Mouse (Mus musculus) right cerebral cortex, postnatal 10 days (tissue): ENCODE data around the gene Shtn1.

ENCODE experiments used
- DNase-seq, 2 experiments: peaks; one replicate each; pipeline ENCODE4 v3.0.0; 2021; ENCODE audit warnings: low spot score in 2 of 2

Shtn1 gene

DNA sequence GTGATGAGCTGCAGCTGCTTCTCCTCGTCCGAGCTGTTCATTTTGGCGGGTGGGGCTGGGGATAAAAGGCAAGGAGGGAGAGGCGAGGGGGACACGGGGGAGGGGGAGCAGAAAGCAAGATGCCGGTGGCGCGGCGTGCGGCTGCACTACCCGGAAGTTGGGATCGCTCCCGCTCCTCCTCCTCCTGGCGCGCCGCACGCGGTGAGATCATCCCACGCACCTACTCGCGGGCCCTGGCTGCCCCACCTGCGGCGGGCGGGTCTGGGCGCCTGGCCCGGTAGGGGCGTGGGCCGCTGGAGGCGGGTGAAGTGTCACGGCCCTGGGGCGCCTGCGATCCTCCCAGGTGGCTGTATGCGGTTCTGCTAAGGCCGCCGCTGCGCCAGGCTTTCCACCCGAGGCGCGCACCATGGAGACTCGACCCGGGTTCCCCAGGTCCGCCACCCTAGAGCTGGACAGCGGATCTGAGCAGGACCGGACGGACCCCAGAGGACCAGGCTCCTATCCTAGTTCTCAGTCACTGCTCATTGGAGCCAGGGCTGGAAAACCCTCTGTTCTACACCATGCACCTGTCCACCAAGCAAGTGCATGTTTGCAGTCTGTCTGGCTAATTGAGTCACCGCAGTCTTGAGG lies at the start of gene Shtn1:
Gene Shtn1, minus strand, starts transcription at position 629 of the 630 bp plus-strand sequence.
- DNase-seq, result peak; percentile 82 to 85

- DNase-seq, result no peak
These were observed 38.3 kb upstream of the Shtn1 start for GRCm38 (mm10) chr19:59114152-59114551.

DNA sequence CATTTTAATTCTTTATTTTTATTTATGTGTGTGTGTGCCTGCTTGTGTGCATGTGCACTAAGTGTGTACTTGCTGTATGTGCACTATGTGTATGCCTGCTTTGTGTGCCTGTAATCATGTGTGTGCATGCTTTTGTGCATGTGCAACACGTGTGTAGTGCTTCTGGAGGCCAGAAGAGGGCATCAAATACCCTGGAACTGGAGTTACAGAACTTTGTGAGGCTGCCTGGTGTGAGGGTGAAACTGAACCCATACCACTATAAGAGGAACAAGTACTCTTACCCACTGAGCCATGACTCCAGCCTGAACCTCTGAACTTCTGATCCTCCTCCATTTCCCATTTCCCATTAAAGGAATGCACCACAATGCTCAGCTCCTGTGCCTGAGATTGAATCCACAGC lies 34.0 kb upstream of the Shtn1 start:
- no peak for DNase-seq

- DNase-seq, result no peak
These were observed 22.4 kb upstream of the Shtn1 start for GRCm38 (mm10) chr19:59098315-59098714.

GRCm38 (mm10) chr19:59092295-59092694 lies 16.4 kb upstream of the Shtn1 start:
- DNase-seq, result no peak

DNA sequence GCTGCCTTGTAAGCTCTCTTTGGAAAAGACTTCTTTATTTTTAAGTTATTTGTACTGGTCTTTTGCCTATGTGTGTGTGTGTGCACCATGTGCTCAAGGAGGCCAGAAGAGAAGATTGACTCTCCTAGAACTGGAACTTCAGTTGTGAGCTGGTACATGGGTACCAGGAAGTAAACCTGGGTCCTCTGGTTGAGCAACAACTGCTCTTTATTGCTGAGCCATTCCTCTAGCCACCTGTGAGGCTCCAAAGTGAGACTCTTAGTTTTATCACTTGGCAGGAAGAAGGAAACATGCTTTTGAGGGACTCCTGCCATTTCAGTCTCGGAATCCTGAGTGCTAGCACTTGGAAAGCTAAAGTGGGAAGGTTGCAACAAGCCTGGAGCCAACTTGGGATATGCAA lies 14.4 kb upstream of the Shtn1 start:
- no peak for DNase-seq

GRCm38 (mm10) chr19:59084296-59084695 lies 8.4 kb upstream of the Shtn1 start:
- no peak for DNase-seq

DNA sequence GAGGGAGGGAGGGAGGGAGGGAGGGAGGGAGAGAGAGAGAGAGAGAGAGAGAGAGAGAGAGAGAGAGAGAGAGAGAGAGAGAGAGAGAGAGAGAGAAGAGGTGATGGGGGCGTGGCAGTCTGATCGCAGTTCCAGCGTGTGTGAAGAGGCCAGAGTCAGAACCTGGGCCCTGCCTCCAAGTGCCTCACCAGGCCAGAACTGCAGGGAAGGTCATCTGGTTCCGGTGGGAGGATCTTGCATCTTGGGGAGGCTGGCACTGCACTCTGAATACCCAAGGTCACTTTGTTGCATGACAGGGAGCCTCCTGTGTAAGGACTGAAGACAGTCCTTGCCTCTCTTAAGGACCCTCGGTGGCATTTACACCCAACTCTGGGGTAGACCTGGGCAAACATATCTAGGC lies 231 bp upstream of the Shtn1 start:
- DNase-seq, result no peak

DNA sequence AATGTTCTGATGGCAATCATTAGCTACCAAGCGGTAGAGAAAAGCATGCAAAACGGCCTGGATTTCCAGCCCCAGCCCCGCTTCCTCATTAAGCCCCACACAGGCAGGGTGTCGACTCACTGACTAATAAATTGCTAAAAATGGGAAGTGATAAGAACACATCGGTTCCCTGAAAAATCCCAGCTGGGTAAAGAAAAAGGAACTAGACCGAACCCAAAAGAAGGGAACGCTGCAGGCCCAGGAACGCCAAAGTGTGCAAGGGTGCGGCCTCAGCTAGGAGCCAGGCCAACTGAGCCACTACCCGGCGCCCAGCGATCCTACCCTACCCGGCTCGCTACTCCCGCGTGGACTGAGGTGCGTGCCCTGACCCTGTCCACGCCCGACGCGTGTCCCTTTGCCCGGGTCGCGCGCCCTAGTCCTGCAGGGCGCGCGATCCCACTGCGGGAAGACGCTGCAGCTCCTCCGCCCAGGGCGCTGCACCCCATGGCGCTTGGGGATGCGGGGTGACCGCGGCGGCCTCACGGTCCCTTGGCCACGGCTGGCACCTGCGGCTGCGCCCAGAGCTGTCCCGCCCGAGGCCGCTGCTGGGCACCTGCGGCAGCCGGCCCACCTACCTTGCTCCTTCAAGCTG lies 944 bp downstream of the Shtn1 start:
- DNase-seq, result peak; percentile 37

- no peak for DNase-seq
These were observed 1.5 kb downstream of the Shtn1 start for GRCm38 (mm10) chr19:59074381-59074780.

DNA sequence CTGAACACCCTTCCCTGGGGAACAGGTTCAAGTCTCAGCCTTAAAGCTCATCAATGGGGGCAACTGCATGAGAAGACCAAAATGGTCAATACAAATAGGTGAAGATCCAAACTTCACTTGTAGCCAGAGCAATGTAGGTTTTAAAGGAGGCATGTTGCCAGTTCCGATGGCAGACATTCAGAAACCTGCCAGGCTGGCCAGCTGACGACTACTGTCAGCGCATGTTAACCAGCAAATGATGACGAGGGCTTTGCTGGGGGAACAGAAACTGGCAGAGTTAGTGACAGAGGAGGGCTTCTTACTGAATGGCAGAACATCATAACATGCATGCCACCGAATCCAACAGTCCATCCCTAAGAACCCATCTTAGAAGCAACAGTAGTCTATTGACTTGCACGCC lies 2.9 kb downstream of the Shtn1 start:
- DNase-seq, result no peak

GRCm38 (mm10) chr19:59071979-59072378 lies 3.9 kb downstream of the Shtn1 start:
- DNase-seq, result no peak

DNA sequence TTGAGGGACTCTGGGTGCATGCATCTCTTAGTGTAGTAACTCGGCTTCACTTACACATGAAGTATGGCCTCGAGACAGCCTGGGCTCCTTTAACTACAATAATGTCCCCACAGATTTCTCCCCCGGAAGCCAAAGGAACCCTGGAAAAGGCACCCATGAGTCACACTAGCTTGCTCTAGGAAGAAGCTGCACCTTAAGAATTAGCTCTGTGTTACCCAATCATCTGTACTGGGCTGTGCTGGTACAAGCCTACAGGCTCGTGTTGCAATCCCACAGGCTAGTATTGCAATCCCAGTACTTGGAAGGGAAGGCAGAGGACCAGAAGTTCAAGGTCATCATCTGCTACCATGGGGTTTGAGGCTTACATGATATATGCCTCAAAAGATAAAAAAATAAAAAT lies 4.5 kb downstream of the Shtn1 start:
- DNase-seq, result no peak

GRCm38 (mm10) chr19:59067652-59068051 lies 8.2 kb downstream of the Shtn1 start:
- no peak for DNase-seq

- DNase-seq, result no peak
These were observed 9.2 kb downstream of the Shtn1 start for GRCm38 (mm10) chr19:59066670-59067069.

DNA sequence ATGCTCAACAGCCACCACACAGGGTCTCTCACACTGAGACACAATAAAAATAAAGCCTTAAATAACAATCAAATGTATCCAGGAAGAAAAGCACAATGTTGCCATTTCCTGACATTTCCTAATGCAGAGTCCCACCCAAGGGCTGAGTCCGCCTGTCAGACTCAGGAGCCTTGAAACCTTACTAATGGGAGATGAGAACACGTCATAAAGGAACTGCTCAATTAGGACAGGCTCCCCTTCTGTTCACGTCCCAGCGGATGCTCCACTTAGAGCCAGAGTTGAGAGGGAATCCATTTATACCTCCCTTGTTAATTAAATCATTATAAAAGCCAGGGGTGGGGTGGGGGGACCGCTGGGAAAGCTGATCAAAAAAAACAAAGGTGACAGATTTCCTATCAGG lies 9.8 kb downstream of the Shtn1 start:
- no peak for DNase-seq

GRCm38 (mm10) chr19:59064616-59065015 lies 11.3 kb downstream of the Shtn1 start:
- no peak for DNase-seq

- no peak for DNase-seq
These were observed 12.3 kb downstream of the Shtn1 start for GRCm38 (mm10) chr19:59063568-59063967.

GRCm38 (mm10) chr19:59058105-59058504 lies 17.8 kb downstream of the Shtn1 start:
- DNase-seq, result no peak

GRCm38 (mm10) chr19:59057366-59057765 lies 18.5 kb downstream of the Shtn1 start:
- DNase-seq, result no peak

GRCm38 (mm10) chr19:59054632-59054951 lies 21.3 kb downstream of the Shtn1 start:
- DNase-seq, result no peak

DNA sequence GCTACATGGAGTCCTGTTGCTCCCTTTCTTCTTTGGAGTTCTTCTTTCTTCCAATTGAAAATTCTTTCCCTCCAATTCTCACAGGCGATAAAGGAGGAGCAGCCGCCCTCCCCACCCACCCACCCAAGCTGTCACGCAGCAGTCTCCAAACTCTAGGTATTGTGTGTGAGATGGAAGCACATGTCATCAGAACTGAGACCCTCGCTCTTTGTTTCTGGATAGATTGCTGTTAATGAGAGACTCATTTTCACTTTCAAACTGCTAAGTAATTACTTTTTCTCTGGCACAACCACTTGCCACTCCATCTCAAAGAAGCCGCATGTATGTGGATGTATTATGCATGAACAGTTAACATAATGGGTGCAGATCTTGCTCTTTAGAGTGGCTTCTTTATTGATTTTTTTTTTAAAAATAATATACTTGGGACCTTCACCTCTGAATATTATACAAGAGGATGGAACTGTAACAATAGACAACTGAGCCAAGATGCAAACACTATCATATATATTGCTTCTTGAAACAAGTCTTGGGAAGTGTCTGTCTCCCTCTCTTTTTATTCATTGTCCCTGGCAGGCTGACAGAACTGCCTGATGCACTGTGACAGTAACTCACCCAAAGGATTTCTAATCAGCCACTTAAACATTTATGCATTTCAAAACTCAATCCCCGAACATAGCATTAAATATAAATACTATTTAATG lies 21.8 kb downstream of the Shtn1 start:
- DNase-seq, result no peak

- peak in 1 of 2 experiments; percentile 58 for DNase-seq
These were observed 23.0 kb downstream of the Shtn1 start for GRCm38 (mm10) chr19:59052783-59053490.
